ENCODE assay signal across 16 mouse cellular contexts in genomic region chr14:74879480-74879879, GRCm38 (mm10).
"Had no signal": no experiment of that assay in that cellular context is flagged by ENCODE, and none has a peak within 500 bp of the region (broad histone marks: within the 10 kb centered on the region; RNA-seq: fewer than 3 reads in every experiment).

No protein-coding gene starts in this region.

- DNase-seq: left cerebral cortex, postnatal 4 days; liver, postnatal 0 days; lung, embryonic 14.5 days; thymus, adult 2 months; thymus, postnatal 14 days; thymus, postnatal 4 days had no signal

- H3K4me3 ChIP-seq: limb, embryonic 12.5 days; limb, embryonic 15.5 days; midbrain, embryonic 12.5 days; midbrain, embryonic 15.5 days; neural tube, embryonic 12.5 days; neural tube, embryonic 15.5 days had no signal

- H3K27ac ChIP-seq: kidney, postnatal 0 days; limb, embryonic 12.5 days; limb, embryonic 15.5 days; liver, embryonic 14.5 days; macrophage; midbrain, embryonic 12.5 days; midbrain, embryonic 15.5 days; neural tube, embryonic 12.5 days; neural tube, embryonic 15.5 days; stomach, postnatal 0 days had no signal
